Mouse (Mus musculus): ENCODE measurements at regions not wholly inside any gene's neighbourhood (a gene's known extent, or its start where the extent isn't known, plus 50 kb on each side); places are given as distances from the start of the nearest gene placed in this dataset.

DNA sequence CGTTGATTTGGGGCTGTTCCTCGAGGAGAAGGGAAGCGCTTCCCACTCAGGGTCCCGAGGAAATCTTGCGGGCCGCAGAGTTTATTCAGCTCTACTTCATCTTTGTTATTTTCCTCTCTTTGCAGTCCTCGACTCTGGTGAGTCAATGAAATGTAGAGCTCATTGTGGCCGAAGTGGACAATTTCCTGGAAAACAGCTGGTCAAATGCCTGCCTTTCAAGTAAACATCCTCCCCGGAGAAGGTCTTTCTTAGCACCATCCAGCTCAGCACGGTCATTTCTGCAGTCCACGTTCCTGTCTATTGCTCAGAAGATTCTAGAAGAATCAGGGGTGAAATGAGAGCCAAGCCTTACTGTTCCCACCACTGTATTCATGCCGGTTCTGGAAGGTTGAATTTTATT is 133.0 kb downstream of the Bcas1 start:
- no peak for DNase-seq (ENCODE audit: extremely low spot score in 1 of 2, low spot score in 1 of 2)

DNA sequence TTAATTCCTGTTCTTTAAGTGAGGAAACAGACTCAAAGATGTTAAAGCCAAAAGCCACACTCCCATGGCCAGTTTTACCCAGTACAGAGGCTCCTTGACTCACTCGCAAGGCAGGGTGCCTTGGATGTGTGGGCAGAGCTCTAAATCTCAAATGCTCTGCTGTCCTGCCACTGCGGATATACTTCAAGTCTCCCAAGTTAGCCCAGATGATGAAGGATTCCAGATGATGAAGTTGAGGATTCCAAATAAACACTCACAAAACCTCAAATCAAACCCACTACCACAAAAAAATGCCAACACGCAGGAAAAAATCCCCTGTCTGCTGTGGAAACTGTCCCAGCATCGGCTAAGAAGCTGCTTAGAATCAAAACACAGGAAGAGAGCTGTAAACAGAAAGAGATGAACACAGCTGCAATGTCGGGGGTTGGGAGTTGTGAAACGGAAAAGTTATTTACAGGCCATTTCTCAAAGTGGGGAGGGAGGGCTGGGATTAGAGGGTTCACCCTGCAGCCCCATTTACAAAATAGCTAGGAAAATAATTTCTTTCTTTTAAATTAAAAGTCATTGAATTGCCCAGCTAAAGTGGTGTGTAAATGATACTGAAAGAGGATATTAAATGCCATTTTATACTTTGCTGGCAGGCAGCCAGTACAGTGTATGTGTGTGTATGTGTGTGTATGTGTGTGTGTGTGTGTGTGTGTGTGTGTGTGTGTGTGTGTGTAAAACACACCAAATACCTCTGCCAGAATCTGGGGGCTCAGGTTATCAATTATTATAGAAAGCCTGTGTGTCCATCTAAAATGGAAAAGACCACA is 135.6 kb downstream of the Bcas1 start:
- DNase-seq (ENCODE audit: extremely low spot score in 1 of 2, low spot score in 1 of 2), result no peak

DNA sequence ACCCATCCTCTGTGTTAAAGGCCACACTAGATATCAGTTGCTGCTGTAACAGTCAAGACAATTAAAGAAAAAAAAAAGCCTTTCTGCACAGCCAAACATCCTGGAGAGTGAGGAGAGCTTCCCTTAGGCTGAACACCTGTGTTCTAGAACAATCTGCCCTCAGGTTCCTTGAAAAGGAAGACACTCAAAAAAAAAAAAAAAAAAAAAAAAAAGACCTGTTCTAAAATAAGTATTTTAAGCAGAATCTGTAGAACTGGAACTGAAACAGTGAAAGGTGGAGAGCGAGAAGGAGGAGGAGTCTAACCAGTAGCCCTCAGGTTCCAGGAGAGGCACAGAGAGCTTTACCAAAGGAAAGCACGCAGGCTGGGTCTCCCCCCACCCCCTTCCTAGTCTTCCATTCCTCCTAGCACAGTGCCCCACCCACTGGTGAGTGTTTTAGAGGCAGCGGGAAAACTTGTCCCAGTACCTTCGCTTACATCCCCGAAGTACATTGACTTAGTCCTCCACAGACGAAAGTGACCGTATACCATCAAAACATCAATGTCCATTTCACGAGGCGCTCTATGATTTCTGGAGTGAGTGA is 138.2 kb downstream of the Bcas1 start:
- no peak for DNase-seq (ENCODE audit: extremely low spot score in 1 of 2, low spot score in 1 of 2)

DNA sequence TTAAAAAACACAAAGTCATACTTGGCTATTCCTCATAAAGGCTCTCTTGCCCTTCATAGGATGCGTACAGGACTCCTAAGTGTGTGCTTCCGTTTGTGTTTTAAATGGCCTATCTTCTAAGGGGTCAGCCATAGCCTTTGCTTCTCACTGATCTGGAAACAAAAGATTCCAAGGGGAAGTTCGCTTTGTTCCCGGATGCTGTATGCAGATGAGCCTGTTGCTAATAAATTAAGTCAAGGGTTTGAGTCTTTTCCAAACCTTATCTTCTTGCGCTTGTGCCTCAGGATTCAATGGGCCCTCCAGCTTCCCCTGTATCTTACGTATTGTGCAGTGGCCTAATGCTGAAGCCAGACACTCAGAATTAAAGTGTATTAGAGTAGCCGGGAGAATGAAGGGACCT is 138.9 kb downstream of the Bcas1 start:
- no peak for DNase-seq (ENCODE audit: extremely low spot score in 1 of 2, low spot score in 1 of 2)

DNA sequence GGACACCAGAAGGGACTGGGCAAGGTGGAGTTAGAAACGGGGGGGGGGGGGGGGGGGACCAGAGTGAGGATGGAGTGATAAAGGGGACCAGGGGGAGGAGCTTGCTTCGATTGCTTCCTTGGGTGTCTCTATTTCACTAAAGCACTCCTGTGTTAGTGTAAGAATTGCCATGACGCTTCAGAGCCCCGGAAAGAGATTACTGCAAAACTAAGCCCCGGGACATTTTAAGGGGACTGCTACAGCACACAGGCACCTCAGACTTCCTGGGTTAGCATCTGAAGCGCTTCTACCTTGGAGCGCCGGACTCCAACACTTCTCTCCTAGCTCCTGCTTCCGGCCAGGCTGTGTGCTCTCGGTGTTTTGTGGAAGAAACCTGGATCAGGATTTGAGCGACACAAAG is 139.4 kb downstream of the Bcas1 start:
- no peak for DNase-seq (ENCODE audit: extremely low spot score in 1 of 2, low spot score in 1 of 2)

DNA sequence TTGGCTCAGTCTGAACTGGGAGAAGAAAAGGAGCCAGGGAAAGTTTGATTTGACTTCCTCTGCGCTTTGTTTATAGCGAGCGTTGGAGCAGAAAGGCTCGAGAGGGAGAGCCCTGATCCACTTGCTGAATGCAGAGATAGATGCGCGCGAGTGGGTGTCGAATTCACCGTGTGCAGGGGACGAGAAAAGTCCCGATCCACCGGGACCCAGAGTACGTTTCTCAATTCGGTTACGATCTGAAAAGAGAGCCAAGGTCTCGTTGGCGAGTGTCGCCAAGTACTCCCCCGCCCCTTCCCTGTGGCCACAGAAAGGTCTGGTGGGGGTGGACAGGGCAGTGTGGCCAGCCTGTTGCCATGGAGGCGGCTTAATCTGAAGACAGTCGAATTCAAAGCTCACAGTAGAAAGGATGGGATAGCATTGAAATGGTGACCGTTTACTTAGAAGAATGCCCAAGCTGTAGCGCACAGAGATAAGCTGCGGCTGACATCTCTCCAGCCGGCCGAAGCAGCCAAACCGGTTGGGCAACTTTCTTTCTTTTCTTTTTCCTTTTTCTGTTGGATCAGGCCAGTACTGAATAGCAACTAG is 139.5 kb upstream of the Zfp217 start:
- DNase-seq (ENCODE audit: extremely low spot score in 1 of 2, low spot score in 1 of 2), result peak; percentile 11 to 16

DNA sequence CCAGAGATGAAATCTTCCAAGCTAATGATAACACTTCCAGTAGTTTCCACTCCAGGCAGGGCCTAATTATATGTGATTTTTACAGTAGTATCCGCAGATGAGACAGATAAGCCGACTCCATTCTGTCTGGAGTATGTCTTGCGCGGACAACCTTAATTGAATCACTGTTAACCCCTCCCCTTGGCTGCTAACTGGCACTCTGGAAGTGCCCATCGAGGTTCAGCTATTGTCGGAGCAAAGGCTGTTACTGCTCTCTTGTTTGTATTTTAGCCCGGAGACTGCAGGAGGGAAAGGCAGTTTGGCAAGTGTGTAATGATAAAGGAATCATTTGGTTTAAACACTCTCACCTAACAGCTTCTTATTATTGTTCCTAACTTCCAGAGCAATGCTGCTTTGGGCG is 138.9 kb upstream of the Zfp217 start:
- DNase-seq (ENCODE audit: extremely low spot score in 1 of 2, low spot score in 1 of 2), result no peak

DNA sequence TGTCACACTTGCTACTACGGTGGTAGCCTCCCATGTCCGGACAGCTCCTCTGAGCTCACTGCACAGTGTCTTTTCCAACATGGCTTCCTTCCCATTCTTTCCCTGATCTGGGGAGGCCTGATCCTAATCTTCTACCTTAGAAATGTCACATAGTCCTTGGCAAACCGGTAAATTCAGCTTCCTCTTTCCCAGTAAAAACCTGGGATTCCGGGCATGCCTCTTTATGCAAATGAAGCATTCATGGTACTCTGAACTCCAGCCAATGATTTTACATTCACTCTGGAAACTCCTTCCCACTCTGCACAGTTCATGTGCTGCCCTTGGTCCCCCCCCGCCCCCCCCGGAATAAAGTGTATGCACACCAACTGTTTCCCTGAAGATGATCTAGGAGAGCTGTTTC is 134.6 kb upstream of the Zfp217 start:
- no peak for DNase-seq (ENCODE audit: extremely low spot score in 1 of 2, low spot score in 1 of 2)

DNA sequence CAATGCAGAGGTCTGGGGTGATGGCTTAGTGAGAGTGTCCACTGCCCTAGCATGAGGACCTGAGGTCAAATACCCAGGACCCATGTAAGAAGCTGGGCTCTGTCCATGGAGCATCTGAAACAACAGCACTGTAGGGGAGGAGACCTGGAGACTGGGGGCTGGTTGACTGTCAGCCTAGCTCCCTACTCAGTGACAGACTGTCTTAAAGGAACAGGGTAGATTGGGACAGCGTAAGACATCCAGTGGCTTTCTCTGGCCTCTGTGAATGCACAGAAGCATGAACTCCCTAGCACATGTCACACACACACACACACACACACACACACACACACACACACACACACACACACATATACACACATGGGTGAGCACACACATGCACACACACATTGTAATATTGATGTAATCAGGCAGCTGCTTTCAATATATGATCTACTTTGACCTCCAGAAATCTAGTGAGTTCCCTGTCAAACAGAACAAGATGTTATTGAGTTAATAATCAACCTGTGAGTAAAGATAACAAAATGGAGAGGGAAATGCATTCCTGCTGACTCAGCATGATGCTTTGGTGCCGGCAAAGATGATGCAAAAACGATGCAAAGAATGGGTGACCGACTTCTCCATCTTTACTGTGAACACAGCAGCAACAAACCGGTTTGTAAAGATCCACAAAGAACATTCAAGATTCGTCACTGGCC is 133.6 kb upstream of the Zfp217 start:
- no peak for DNase-seq (ENCODE audit: extremely low spot score in 1 of 2, low spot score in 1 of 2)

DNA sequence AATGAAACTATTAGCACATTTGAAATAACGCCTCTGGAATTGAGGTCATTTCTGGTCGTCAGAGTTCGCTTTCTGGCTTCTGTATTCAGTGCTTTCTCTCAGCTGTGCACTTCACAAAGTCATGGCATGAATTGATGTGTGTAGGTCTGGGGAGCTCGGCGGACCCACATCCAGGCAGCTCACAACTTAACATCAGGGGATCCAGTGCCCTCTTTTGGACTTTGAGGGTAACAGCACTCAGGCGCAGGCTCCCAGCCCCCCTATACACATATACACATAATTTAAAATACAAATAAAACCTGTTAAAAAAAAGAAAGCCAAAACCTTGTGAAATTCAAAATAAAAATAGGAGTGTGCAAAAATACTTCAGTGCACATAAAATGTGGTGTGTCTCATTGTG is 132.8 kb upstream of the Zfp217 start:
- no peak for DNase-seq (ENCODE audit: extremely low spot score in 1 of 2, low spot score in 1 of 2)

DNA sequence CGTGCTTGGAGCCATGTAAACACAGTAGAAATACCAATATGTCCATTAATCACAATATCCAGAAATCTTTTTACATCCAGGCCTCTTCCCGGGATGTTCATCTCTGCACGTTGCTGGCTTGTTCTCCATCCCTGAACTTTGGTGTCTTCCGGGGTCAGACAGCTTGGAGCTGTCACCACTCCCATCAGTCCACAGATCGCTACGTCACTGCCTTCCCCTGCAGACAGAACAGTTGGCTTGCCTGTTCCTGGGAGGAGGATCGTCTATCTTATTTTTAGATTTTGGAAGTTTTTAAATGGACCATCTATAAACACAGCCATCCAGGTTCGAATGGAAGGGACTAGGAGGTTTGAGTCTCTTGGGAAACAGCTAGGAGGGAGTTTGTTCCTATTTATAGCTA is 130.0 kb upstream of the Zfp217 start:
- DNase-seq (ENCODE audit: extremely low spot score in 1 of 2, low spot score in 1 of 2), result no peak

DNA sequence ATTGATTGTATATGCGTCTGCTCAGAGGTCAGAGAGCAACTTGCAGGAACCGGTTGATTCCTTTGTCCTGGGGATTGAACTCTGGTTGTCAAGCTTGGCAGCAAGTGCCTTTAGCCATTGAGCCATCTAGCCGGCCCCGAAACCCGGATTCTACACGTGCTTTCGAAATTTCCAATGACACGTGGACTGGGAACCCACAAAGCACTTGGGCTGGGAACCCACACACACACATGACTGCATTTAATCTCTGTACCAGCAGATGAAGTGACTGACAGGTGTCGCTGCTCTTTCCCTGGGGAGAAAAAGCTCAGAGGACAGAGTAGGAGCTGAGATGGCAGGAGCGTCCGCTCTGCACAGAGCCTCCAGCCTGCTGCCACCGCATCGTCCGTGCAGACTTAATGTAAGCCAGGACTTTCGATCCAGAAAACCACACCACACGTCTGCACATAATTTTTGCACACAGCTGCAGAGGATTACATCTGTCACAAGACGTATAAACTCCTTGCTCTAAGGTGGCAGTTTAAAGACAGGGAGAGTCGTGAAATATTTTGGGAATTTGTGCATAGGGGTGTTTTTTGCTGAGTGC is 129.4 kb upstream of the Zfp217 start:
- DNase-seq (ENCODE audit: extremely low spot score in 1 of 2, low spot score in 1 of 2), result no peak

DNA sequence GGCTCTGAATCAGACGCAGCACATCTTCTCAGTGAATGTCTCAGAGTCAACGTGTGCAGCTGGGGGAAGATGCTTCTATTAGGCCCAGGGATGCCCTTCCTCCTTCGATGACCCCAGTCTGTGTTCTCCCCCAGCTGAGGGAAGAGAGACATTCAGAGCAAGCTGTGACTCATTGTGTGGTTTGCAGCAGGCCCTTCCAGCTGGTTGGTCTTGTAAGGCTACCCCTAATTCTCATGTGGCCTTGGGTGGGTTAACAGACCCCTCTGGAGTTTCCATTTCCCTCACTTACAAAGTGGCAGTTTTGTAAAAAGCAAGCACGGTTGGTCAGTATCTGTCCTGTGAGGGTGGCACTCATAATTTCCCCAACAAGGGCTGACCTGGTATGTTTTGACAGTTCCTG is 127.8 kb upstream of the Zfp217 start:
- DNase-seq (ENCODE audit: extremely low spot score in 1 of 2, low spot score in 1 of 2), result no peak

DNA sequence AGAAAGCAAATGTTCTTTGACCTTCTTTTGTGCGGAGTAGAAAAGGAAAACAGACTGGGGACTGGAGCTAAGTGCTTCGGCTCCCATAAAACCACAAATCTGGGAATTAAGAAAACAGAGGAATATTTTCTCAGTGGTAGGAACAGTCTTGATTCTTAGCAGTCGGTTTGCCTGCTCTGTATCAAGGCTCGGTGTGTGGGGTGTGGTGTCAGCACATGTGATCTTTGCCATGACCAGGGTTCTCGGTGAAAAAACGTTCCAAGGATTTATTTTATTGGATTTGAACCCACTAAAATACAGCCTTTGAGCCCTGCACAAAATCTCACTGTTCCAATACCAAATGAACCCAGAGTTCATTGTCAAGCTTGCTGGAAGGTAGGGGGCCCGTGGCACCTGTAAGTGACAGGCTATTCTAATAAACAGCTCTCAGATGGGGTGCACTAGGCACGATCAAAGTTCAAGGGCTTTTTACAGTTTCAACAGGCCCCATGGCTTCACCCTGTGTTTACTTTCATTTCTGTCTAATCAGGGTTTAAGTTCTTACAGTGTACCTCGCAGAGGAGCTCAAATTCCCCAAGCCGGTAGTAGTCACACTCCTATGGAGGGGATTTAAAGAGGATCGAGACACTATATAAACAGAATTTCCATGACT is 122.1 kb upstream of the Zfp217 start:
- no peak for DNase-seq (ENCODE audit: extremely low spot score in 1 of 2, low spot score in 1 of 2)

DNA sequence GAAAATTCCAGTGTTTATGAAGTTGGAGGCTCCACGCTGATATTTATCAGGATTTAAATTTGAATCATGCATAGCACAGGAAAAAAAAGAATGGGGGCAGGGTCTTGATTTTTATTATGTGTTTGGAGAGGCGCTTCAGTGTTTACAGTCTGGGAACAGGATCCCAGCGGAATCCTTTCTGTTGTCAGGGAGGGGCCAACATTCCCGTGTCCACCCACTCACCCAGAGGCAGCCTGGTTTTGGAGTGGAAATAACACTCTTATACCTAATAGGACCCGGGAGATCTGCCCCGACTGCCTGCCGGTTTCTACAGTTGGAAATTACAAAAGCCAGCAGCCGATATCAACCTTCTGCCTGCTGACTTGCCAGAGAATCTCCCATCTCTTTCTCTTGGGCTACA is 120.2 kb upstream of the Zfp217 start:
- DNase-seq (ENCODE audit: extremely low spot score in 1 of 2, low spot score in 1 of 2), result no peak

DNA sequence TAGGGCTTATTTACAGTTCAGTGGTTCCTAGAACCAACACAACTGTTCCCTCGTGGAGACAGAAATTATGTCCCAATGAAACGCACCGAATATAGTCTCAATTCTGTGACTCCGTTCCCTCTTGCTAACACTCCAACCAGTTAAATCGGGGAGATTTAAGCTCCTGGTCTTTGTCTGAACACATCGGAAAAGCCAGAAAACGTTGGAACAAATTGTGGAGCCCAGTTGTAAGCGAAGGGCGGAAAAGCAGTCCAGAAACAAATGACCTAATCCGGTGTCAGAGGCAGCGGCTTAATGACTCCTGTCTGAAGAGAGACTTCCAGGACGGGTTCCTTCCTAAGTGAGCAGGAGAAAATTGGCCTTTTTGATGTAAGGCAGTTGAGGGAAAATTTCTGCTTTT is 119.2 kb upstream of the Zfp217 start:
- DNase-seq (ENCODE audit: extremely low spot score in 1 of 2, low spot score in 1 of 2), result no peak

DNA sequence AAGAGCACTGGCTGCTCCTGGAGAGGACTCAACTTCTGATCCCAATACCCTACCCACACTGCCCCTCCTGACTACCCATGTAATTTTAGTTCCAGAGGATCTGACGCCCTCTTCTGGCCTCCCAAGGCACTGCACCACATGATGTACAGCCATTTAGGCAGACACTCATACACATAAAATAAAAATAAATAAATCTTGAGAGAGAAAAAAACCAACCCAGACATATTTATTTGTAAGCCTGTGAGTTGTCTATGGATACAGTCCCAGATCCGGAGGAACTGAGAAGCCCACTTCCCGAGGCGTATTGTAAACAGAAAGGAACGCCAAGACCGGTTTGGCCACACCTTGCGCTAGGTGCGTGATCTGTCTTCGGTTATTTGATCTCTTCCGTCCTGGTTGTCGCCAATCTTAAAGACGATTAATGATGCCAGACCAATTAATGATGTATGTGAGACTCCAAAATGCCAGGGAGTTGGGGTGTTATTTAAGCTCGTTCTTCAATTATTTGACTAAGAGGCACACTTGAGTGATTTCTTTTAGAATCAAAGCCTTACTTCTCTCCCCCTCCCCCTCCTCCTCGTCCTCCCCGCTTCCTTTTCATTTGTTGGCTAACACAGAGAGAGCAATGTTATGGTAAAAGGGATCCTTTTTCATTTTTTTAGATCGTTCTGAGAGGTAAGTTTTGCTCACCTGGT is 118.7 kb upstream of the Zfp217 start:
- DNase-seq (ENCODE audit: extremely low spot score in 1 of 2, low spot score in 1 of 2), result peak in 1 of 2 experiments; percentile 23

DNA sequence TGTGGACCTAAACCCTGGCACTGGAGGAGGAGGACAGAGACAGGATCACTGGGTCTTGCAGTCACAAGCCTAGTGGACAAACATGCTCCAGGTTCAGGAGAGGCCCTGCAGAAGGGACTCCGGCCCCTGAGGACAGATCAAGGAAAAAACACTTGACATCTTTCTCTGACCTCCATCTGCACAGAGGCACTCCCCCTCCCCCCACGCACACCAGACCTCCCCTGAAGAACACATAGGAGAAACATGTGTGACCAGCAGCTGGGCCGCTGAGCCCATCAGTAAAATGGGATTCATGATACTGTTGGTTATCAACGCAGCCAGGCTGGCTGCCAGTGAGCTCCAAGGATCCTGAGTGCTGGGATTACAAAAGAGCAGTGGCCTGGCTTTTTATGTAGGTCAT is 115.7 kb upstream of the Zfp217 start:
- no peak for DNase-seq (ENCODE audit: extremely low spot score in 1 of 2, low spot score in 1 of 2)

DNA sequence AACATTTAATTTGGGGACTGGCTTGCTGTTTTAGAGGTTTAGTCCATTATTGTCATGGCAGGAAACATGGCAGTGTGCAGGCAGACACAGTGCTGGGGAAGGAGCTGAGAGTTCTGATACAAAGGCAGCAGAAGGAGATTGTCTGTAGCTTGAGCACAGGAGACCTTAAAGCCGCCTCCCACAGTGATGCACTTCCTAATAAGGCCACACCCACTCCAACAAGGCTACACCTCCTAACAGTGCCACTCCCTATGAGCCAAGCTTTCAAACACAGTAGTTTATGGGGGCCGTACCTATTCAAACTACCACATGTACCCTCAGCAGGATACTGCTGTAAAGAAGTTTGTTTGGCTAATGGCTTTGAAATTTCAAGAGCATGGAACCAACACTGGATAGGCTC is 113.3 kb upstream of the Zfp217 start:
- DNase-seq (ENCODE audit: extremely low spot score in 1 of 2, low spot score in 1 of 2), result no peak

All from layer of hippocampus, postnatal 25 days (tissue).